ENCODE assay signal across 8 mouse cellular contexts in genomic region chr16:20516032-20516431, GRCm38 (mm10). TPM values are rescaled to one million over a fixed set of nuclear protein-coding genes. Genes with fewer than 3 reads are reported as not detected.
DNase-seq lines count a peak whose midpoint lies in the region; ATAC-seq and TF ChIP-seq lines count a peak whose summit lies in the region.

No protein-coding gene starts in this region.

- no peak for DNase-seq in heart, adult 2 months
- DNase-seq in heart, adult 18-20 months: no peak
- DNase-seq in embryonic facial prominence, embryonic 10.5 days (ENCODE audit: low spot score): no peak
- DNase-seq in midbrain, embryonic 11.5 days (ENCODE audit: low spot score, missing footprints): no peak
- no peak for DNase-seq in spleen, postnatal 4 days (ENCODE audit: low spot score in 2 of 2)
- no peak for DNase-seq in c-Kit-positive CD71-positive TER-119-positive erythroid progenitor cells, embryonic 14.5 days (ENCODE audit: low spot score)
- DNase-seq in spleen, adult 18-20 months: no peak

- H3K4me1 ChIP-seq in heart, adult 2 months (ENCODE audit: control insufficient read depth, insufficient read depth, low read length): no peaks in the 10 kb centered on the region; the same call in 1 of the 2 replicates
- peaks cover 22% of the 10 kb centered on the region for H3K4me1 ChIP-seq in embryonic facial prominence, embryonic 10.5 days
- peaks cover 4% of the 10 kb centered on the region for H3K4me1 ChIP-seq in intestine, embryonic 15.5 days (replicated peaks)
- H3K4me1 ChIP-seq in midbrain, embryonic 11.5 days (ENCODE audit: control insufficient read depth, insufficient read depth, low read length): peaks cover 18% of the 10 kb centered on the region

- peaks cover 2% of the 10 kb centered on the region; the same call in 1 of the 2 replicates for H3K79me2 ChIP-seq in heart, adult 2 months (replicated peaks; ENCODE audit: control insufficient read depth, insufficient read depth, low read length)

- no peak for ATAC-seq in intestine, embryonic 15.5 days
- no peak for ATAC-seq in midbrain, embryonic 11.5 days (ENCODE audit: low FRiP score)

- H3K27me3 ChIP-seq in heart, adult 2 months (ENCODE audit: control insufficient read depth, insufficient read depth, low read length): no peaks in the 10 kb centered on the region
- no peaks in the 10 kb centered on the region for H3K27me3 ChIP-seq in embryonic facial prominence, embryonic 10.5 days (replicated peaks; ENCODE audit: low read depth, poor library complexity, severe bottlenecking)
- H3K27me3 ChIP-seq in intestine, embryonic 15.5 days (replicated peaks): no peaks in the 10 kb centered on the region
- no peaks in the 10 kb centered on the region for H3K27me3 ChIP-seq in midbrain, embryonic 11.5 days (ENCODE audit: control insufficient read depth, insufficient read depth, low read length)

- TF ChIP-seq POLR2A in heart, adult 2 months (IDR thresholded peaks at IDR 0.05; ENCODE audit: insufficient read depth, low read depth, low read length): no peak

- TF ChIP-seq EP300 in heart, adult 2 months (IDR thresholded peaks at IDR 0.05; ENCODE audit: insufficient read depth, low read depth, low read length): no peak

- peak overlapping the region; percentile 67 for H3K27ac ChIP-seq in heart, adult 2 months
- peak overlapping the region; percentile 96 for H3K27ac ChIP-seq in embryonic facial prominence, embryonic 10.5 days (replicated peaks)
- 0 out of 2 replicates have a peak overlapping the region, but pooled peaks have one; percentile 90 for H3K27ac ChIP-seq in intestine, embryonic 15.5 days
- H3K27ac ChIP-seq in midbrain, embryonic 11.5 days (ENCODE audit: low read depth, low read length): no peak overlapping the region

- H3K9me3 ChIP-seq in embryonic facial prominence, embryonic 10.5 days: no peaks in the 10 kb centered on the region
- H3K9me3 ChIP-seq in intestine, embryonic 15.5 days: no peaks in the 10 kb centered on the region
- no peaks in the 10 kb centered on the region for H3K9me3 ChIP-seq in midbrain, embryonic 11.5 days (ENCODE audit: control insufficient read depth, low read length)

- H3K4me3 ChIP-seq in heart, adult 2 months: peak overlapping the region; percentile 66
- peak overlapping the region; percentile 98 for H3K4me3 ChIP-seq in embryonic facial prominence, embryonic 10.5 days
- peak overlapping the region; percentile 82 for H3K4me3 ChIP-seq in intestine, embryonic 15.5 days (replicated peaks)
- peak overlapping the region; percentile 97; the same call in 1 of the 2 replicates for H3K4me3 ChIP-seq in midbrain, embryonic 11.5 days (ENCODE audit: low read depth, low read length)

- TF ChIP-seq CTCF in heart, adult 2 months (IDR thresholded peaks at IDR 0.05): no peak

- no peak overlapping the region for H3K9ac ChIP-seq in heart, adult 2 months (ENCODE audit: low read depth, low read length)
- peak overlapping the region; percentile 81 for H3K9ac ChIP-seq in intestine, embryonic 15.5 days
- peak overlapping the region; percentile 99; the same call in 1 of the 2 replicates for H3K9ac ChIP-seq in midbrain, embryonic 11.5 days (ENCODE audit: low read length)

- intact Hi-C loops in heart, adult 2 months (cut with DNase I): loop anchor here (1.0 to 5.0 kb wide), 4 partner anchors 18 to 136 kb away; partner anchors contain the start of genes Abcf3, Alg3, Eef1akmt4 and Eif2b5

- H3K4me2 ChIP-seq in intestine, embryonic 15.5 days (replicated peaks): peak overlapping the region; percentile 72
- peak overlapping the region; percentile 81 for H3K4me2 ChIP-seq in midbrain, embryonic 11.5 days

- no peaks in the 10 kb centered on the region for H3K36me3 ChIP-seq in heart, adult 2 months (ENCODE audit: control insufficient read depth, insufficient read depth, low read length)
- peaks cover 29% of the 10 kb centered on the region for H3K36me3 ChIP-seq in embryonic facial prominence, embryonic 10.5 days (replicated peaks)
- 0 out of 2 replicates have a peak, but pooled peaks cover 2% of the 10 kb centered on the region for H3K36me3 ChIP-seq in intestine, embryonic 15.5 days
- H3K36me3 ChIP-seq in midbrain, embryonic 11.5 days (ENCODE audit: control insufficient read depth, insufficient read depth, low read length): peaks cover 3% of the 10 kb centered on the region; the same call in 1 of the 2 replicates

RNA-seq across cellular contexts. Expression of gene Dvl3, which starts 0.8 kb away (rescaled TPM):
- 10 to 100 TPM; 46.0 to 49.7 TPM for total RNA-seq in heart, adult 2 months (2021)
- 28.7 and 32.9 TPM in 2 replicates for polyA plus RNA-seq in heart, adult 2 months (2012; rRNA removed)
- total RNA-seq in heart, adult 18-20 months (2021): 10 to 100 TPM; 47.2 to 48.0 TPM
- polyA plus RNA-seq in embryonic facial prominence, embryonic 10.5 days (2016; fragmentation: Nextera tagmentation; extraction: Ambion mirVana): 33.0 and 35.1 TPM in 2 replicates
- polyA plus RNA-seq in intestine, embryonic 15.5 days (2015; fragmentation: Nextera tagmentation; extraction: Ambion mirVana): 18.1 and 19.5 TPM in 2 replicates
- 47.7 and 49.6 TPM in 2 replicates for polyA plus RNA-seq in midbrain, embryonic 11.5 days (2014; fragmentation: Nextera tagmentation; extraction: Ambion mirVana)

RNA-seq across cellular contexts. Expression of gene Eif2b5, which starts 17.4 kb away (rescaled TPM):
- 10 to 100 TPM; 49.9 to 60.1 TPM for total RNA-seq in heart, adult 2 months (2021)
- polyA plus RNA-seq in heart, adult 2 months (2012; rRNA removed): 26.0 and 40.5 TPM in 2 replicates
- total RNA-seq in heart, adult 18-20 months (2021): 10 to 100 TPM; 55.1 to 60.2 TPM
- 157 and 169 TPM in 2 replicates for polyA plus RNA-seq in embryonic facial prominence, embryonic 10.5 days (2016; fragmentation: Nextera tagmentation; extraction: Ambion mirVana)
- 99.4 and 102 TPM in 2 replicates for polyA plus RNA-seq in intestine, embryonic 15.5 days (2015; fragmentation: Nextera tagmentation; extraction: Ambion mirVana)
- polyA plus RNA-seq in midbrain, embryonic 11.5 days (2014; fragmentation: Nextera tagmentation; extraction: Ambion mirVana): 141 and 148 TPM in 2 replicates

RNA-seq across cellular contexts. Expression of gene Ap2m1, which starts 19.2 kb away (rescaled TPM):
- 100 to 1,000 TPM; 195 to 211 TPM for total RNA-seq in heart, adult 2 months (2021)
- polyA plus RNA-seq in heart, adult 2 months (2012; rRNA removed): 307 and 322 TPM in 2 replicates
- 100 to 1,000 TPM; 184 to 195 TPM for total RNA-seq in heart, adult 18-20 months (2021)
- polyA plus RNA-seq in embryonic facial prominence, embryonic 10.5 days (2016; fragmentation: Nextera tagmentation; extraction: Ambion mirVana): 604 and 650 TPM in 2 replicates
- polyA plus RNA-seq in intestine, embryonic 15.5 days (2015; fragmentation: Nextera tagmentation; extraction: Ambion mirVana): 614 and 624 TPM in 2 replicates
- polyA plus RNA-seq in midbrain, embryonic 11.5 days (2014; fragmentation: Nextera tagmentation; extraction: Ambion mirVana): 867 and 919 TPM in 2 replicates

RNA-seq across cellular contexts. Expression of gene Abcf3, which starts 32.3 kb away (rescaled TPM):
- total RNA-seq in heart, adult 2 months (2021): 10 to 100 TPM; 72.9 to 74.4 TPM
- polyA plus RNA-seq in heart, adult 2 months (2012; rRNA removed): 36.0 and 52.5 TPM in 2 replicates
- total RNA-seq in heart, adult 18-20 months (2021): 10 to 100 TPM; 61.7 to 70.2 TPM
- polyA plus RNA-seq in embryonic facial prominence, embryonic 10.5 days (2016; fragmentation: Nextera tagmentation; extraction: Ambion mirVana): 57.2 and 59.6 TPM in 2 replicates
- 58.6 and 59.0 TPM in 2 replicates for polyA plus RNA-seq in intestine, embryonic 15.5 days (2015; fragmentation: Nextera tagmentation; extraction: Ambion mirVana)
- 62.2 and 64.4 TPM in 2 replicates for polyA plus RNA-seq in midbrain, embryonic 11.5 days (2014; fragmentation: Nextera tagmentation; extraction: Ambion mirVana)
